Mouse (Mus musculus): ENCODE measurements around the gene Kat8.
A peak's percentile ranks its signal among the peaks of the same experiment; 100 is the strongest.
"Not testable (repeated sequence)": the region's sequence is repeated elsewhere in the genome, so short reads cannot be mapped to it uniquely, and the experiment has no call there.

Gene Kat8

DNA sequence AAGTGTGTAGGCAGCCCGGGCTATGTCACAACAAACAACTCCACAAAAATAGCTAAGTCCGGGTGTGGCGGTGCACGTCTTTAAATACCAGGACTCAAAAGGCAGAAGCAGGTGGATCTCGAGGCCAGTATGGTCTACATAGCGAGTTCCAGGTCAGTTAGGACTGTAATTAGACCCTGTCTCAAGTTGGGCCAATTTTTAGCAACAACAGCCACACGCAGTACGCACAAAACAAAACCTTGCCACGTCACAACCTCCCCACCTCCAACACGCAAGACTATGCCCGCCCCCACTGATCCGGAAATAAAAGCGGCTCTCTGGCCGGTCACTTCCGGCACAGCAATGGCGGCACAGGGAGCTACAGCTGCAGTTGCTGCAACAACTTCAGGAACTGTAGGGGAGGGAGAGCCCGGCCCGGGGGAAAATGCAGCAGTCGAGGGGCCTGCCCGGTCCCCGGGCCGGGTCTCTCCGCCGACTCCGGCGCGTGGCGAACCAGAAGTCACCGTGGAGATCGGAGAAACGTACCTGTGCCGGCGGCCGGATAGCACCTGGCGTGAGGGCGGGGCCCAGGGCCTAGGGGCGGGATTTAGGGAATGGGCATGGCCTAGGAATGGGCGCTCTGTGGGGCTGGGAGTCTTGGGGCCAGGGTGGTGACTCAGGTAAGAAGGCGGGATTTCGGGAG is at the start of gene Kat8:
Gene Kat8 (plus strand): TSS at position 327 of the 682 bp plus-strand sequence.
- DNase-seq, result peak; percentile 96

DNA sequence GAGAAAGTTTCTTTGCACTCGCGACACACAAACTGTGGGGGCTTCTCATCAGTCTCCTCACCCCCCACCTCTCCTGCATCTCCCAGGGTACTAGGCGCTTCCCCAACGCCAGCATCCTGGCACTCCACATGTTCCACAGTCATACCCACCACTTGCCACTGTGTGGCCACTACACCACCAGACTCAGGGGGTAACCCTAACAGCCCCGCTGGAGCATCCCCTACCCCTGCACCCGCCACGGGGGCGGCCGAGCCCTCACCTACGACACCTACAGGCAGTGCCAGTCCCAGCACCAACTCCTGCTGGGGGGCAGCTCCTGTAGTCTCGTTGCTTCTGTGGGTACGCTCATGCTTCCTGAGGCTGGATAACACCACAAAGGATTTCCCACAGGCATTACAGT is 45.9 kb upstream of the Kat8 start:
- no peak for DNase-seq

DNA sequence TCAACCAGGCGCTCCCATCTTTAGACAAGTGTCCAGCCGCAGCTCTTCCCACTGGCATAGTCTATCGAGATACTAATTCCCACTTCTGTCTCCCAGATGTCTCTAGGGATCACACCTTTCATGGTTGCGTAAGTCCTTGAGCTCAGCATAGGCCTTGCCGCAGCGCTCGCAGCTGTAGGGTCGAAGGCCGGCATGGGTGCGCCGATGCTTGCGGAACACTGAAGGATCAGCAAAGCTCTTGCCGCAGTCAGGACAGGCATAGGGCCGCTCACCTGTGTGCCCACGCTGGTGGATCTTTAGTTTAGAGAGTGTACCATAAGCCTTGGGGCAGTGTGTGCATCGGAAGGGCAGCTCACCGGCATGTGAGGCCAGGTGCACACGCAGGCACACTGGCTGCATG is 44.7 kb upstream of the Kat8 start:
- no peak for DNase-seq

DNA sequence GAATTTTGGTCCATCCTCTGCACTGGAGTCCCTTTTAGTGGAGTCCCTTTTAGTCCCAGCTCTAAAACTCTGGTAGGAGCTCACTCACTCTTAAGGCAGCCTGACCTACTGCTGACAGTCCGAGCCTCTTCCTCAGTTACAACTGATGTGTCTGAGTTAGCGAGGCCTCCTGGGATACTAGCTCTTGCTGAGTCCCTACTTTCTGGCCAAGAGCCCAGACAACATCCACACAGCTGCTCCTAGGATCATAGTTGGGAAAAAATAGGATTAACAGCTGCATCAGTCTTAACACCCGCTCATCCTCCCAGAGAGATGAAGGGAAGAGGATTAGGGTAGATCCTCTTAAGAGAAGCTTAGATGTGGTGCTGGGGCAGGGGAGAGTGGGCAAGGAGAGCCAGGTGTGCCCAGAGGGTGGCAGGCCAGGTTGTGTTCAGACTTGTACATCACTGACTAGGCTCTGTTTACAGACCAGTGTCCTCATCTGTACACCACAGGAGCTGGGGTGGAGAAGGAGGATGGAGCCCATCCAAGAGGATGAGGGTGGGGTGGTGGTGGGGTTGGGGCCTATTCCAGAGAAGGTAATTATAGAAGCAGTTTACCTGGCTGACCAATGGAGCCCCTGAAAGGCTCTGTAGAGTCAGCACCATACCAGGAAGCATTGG is 43.0 kb upstream of the Kat8 start:
- no peak for DNase-seq

DNA sequence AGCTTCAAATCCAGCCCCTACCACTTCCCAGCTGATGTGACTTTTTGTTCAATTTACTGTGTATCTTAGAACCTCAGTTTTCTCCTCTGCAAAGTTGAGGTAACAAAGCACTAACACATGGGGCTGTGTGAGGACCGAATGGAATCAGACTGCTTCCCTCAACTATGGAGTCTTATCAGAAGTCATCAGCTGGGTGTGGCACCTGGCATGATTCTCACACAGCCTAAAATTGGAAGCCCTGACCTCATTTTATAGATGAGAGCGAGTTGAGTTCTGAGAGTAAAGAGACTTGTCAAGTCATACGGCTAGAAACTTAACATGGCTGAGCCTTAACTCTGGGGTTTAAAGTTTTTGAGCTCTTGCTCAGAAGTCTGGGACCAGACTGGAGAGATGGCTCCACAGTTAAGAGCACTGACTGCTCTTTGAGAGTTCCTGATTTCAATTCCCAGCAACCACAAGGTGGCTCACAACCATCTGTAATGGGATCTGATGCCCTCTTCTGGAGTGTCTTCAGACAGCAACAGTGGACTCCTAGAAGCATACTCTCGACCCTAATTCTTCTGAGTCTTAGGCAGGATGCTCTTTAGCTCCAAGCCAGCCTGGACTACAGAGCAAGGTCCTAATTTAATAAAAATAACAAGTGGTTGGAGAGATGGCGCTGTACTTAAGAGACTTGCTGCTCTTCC is 42.0 kb upstream of the Kat8 start:
- no peak for DNase-seq

DNA sequence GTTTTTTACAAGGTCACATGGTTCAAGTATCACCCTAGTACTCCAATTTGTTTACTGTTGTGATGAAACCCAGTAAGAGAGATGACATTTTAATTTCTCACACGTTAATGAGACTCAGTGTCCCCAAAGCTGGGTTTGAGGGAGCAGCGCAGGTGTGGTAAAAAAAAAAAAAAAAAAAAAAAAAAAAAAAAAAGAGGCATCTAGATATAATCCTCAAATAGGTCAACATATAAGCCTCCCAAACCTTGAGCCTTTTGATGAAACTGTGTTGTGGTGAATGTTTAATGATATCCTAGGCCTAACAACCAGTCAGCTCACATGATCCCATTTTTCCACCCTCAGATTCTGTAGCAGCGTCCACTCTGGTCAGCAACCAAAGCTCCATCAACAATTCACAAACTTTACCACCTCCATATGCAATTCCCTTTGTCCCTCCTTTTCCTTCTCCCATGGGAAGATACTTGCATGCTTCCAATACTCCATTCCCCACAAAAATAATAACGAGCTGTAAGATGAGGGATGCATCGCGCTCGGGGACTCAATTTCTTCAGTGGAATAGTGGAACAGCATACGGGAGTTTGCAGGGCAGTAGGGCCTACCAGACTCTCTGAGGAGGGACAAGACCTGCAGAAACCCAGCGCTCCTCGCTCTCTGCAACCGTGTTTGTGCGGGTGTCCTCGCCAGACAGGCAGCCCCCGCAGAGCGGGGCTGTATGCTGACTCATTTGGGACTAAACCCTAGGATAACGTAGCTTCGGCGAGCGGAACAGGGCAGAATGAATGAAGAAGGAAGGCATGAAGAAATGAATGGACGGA is 37.3 kb upstream of the Kat8 start:
- no peak for DNase-seq

DNA sequence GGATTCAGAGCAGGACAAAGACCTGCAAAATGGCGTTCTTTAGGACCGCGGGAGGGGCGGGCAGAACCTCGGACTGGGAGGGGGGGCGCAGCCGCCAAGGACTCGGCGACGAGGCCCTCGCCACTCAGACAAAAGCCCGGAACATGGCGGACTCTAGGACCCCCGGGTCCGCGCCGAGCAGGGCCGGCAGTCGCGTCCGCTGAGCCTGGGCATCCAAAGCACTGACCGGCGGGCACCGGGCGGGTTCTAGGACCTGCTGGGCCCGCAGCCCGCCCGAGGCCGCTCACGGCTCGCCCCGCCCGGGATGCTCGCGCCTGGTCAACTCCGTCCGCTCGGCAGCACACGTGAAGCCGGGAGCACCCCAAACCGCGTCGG is 36.7 kb upstream of the Kat8 start:
- DNase-seq, result peak; percentile 99

DNA sequence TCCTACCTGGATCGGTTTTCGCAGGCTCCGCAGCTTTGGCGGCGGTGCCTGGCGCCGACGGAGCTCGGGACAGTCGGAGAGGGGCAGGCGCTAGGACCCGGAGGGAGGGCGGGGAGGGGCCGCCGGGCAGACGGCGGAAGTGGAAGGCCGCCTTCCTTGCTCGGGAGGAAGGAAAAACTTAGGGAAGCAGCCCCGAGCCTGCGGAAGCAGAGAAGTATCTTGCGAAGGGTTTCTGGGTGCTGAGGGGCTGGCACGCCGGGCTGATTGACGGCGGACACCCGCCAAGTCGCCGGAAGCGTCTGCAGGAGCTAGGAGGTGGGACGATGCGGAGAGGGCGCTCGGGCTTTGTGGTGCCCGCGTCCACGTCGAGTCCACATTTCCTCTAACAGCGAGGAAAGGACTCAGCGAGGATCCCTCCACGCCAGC is 36.3 kb upstream of the Kat8 start, which contains the start of gene Zfp646:
Gene Zfp646 (plus strand): TSS at position 181 of the 426 bp plus-strand sequence.
- peak; percentile 92 for DNase-seq

DNA sequence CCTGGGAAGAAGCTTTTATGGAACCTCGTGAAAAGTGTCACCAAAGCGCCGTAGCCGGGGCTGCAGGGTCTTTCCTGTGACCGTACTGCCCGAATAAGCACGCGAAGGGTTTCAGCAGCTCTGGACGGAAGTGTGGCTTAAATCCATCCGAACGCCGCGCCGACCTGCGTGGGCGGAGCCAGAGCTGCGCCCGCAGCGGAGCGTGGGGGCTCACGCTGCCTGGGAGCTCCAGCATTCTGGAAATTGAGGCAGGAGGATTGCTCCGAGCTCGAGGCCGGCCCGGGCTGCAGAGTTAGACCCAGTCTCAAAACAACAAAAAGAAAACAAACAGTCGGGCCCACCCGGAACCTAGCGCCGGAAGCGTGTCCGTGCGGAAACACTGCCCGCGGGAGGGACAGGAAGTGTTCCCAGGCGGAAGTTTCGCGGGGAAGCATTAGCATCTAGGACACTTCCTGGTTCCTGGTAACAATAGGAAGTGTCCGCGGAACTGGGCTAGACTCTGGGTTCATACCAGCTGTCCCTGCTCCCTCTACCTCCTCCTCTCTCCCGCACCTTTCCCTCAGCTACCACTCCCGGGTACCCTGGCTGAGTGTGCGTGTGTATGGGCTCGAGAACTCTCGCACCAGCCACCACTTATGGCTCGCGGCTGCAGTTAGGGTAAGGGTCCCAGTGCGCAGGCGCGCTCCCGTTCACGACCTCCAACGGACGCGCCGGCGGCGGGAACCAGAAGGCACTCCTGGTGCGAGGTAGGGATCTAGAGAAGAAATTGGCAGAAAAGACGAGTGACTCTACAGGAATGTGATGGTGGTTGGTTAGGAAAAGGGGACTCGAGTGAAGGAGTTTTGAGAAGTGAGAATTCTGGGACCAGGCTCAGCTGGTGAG is 35.6 kb upstream of the Kat8 start, which contains the start of gene Zfp668:
Gene Zfp668 (minus strand): TSS at position 362 of the 882 bp plus-strand sequence.
- peak; percentile 96 for DNase-seq

DNA sequence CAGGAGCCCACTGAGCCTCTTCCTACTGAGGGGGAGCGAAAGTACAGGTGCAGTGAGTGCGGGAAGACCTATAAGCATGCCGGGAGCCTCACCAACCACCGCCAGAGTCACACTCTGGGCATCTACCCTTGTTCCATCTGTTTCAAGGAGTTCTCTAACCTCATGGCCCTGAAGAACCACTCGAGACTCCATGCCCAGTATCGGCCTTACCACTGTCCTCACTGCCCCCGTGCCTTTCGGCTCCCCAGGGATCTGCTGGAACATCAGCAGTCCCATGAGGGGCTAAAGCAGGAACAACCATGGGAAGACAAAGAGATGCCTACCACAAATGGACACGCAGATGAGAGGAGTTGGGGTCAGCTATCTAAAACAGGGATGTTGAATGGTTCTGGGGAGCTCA is 33.0 kb upstream of the Kat8 start:
- DNase-seq, result no peak

DNA sequence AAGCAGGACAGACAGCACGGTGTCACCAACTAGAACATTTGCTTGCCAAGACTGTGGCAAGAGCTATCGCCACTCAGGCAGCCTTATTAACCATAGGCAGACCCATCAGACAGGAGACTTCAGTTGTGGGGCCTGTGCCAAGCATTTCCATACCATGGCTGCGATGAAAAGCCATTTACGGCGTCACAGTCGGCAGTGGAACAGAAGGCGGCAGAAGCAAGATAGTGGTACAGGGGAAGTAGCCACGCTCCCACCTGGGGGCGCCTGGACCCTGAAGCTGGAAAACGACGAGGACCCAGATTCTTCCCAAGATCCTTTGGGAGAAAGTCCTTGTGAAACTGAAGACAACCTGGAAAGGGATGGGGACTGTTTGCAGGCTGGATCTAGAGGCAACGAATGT is 31.9 kb upstream of the Kat8 start:
- no peak for DNase-seq

DNA sequence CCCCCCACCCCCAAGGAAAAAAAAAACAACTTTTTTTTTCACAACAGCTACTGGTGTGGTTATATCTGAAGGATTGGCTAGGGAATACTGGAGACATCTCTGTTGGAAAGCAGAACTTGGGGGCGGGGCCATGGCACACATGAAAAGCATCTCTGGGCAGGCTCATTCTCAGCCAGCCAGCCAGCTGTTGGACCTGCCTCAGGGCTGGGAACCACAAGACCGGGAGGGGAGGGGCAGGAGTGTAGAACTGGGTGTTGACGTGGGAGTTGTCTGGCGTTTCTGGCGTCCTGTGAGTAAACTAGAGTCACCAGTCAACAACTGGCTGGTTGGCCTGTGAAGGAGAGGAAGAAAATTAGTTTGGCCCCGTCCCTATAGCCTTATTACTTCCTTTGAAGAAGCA is 26.4 kb upstream of the Kat8 start:
- no peak for DNase-seq

DNA sequence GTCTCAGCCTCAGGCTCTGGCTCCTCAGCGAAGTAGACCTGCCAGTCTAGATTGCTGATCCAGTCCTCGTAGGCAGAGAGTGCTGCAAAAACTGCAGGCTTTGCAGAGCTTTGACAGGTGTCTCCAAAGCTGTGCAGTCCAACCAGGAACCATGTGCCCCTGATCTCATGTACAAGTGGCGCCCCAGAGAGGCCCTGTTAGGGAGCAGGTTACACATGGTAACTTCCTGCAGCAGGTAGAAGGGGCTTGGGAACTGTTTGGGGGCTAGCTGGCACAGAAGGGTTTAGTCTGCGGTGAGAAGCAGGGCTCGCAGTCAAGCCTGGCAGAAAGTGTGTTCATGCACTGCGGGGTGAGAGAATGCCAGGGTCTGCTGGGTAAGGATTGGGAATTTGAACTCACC is 25.8 kb upstream of the Kat8 start:
- DNase-seq, result no peak

DNA sequence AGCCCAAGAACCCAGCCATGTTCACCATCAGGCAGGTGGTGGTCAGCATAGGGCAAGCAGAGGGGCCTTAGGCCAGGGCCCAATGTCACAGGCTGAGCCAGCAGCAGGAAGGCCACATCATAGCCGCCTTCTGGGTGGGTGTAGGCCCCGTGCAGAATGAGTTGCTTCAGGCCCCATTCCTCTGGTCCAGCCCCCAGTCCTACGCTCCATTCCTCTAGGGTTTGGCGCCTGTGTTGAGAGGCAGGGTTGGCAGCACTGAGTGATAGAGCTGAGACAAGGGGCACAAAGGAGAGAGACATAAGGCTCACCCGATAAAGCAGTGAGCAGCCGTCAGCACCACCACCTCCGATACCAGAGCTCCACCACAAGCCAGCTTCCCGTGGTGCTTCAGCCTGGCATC is 25.1 kb upstream of the Kat8 start:
- no peak for DNase-seq

DNA sequence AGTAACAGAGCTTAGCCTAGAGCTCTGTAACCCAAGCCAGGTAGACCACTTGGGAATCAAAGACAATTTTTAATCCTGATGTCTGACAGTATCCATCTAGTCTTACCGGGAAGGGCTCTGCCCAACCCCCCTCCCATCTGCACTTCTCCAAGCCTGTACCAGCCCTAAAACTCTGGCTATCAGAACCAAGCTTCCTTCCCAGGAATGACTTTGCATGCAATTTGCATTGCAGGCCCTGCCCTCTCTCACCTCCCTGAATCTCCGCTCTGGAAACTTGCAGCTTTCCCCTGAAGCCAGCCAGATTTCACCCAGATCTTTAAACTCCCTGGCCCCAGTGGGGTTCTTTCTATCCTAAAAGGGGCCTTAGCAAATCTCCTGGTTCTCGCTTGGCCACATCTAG is 24.5 kb upstream of the Kat8 start:
- no peak for DNase-seq

DNA sequence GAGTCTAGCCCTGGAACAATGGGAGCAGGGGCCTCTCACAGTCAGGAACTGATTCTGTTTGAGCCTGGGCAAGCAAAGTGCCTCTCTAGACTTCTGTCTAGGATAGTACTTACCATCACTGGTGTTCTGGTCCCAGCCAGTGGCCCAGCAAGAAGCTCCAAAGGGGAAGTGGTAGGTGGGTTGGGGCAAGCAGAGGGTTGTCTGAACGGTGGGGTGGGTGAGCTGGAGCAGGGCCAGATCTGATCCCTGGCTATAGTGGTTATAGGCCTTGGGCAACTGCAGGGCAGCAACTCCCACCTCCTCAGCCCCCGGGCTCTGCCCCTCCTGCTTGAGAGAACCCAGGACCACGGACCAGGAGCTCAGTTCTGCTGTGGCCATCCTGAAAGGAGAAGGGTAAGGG is 23.5 kb upstream of the Kat8 start:
- DNase-seq, result no peak

DNA sequence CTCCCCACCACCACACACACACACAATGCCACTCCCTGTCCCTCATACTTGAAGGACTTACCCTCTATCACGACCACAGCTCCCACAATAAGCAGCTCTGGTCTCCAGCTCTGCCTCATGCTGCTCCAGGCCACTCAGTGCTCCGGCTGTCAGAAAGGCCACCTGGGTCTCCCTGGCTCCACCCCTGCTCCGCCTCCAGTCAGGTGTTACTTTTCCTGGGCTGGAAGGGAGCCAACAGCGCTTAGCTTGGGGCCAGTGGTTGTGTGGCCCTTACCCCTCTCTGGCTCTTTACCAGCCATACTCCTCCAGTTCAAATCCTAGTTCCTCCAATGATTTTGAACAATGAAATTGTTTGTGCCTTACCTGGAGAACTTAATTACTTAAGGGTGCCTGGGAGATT is 21.5 kb upstream of the Kat8 start, which contains the start of gene Prss53:
Gene Prss53 (minus strand): TSS at position 173 of the 400 bp plus-strand sequence.
- no peak for DNase-seq

DNA sequence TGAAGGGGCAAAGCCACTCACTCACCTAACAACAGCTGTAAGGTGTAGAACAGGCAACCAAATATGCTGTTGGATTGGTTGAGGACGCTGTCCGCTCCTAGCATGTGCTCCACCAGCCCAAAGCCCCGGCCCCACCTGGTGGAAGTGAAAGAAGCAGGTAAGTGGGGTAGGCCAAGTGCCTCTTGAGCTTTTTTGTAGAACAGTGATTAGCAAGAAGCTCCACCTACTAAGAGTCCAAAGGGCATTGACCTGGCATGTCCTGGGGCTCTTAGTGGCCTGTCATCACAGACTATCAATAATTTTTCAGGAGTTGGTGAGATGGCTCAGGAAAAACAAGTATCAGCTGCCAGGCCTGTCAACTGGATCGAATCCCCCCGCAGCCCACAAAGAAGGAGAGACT is 17.8 kb upstream of the Kat8 start:
- no peak for DNase-seq

DNA sequence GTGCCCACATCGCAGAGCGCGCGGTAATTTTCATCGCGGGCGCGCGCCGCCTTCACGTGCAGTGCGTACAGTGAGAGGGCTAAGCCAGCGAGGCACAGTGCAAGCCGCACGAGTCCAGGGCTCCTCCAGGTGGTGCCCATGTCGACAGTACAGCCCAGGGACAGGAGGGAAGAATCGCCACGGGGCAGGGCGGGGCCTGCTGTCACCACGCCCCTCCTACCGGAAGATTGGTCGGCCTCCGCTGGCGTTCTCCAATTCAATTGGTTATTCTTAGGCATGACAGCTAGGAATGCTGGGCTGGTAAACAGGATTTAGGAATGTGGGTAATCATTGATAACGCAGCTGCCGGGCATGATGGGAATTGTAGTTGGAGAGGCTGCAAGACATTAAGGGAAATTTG is 16.9 kb upstream of the Kat8 start, which contains the start of the genes Gm21974 and Vkorc1:
Gene Gm21974 (minus strand): TSS at position 13 of the 400 bp plus-strand sequence.
Gene Vkorc1 (minus strand): TSS at position 176 of the 400 bp plus-strand sequence.
- peak; percentile 95 for DNase-seq

DNA sequence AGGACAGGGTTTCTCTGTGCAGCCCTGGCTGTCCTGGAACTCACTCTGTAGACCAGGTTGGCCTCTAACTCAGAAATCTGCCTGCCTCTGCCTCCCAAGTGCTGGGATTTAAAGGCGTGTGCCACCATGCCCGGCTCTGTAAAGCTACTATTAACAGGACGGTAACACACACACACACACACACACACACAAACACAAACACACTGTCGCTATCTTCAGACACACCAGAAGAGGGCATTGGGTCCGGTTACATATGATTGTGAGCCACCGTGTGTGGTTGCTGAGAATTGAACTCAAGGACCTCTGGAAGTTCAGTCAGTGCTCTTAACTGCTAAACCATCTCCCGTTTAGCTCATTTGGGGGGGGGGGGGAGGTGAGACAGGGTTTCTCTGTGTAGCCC is 16.4 kb upstream of the Kat8 start:
- DNase-seq, result not testable (repeated sequence)

DNA sequence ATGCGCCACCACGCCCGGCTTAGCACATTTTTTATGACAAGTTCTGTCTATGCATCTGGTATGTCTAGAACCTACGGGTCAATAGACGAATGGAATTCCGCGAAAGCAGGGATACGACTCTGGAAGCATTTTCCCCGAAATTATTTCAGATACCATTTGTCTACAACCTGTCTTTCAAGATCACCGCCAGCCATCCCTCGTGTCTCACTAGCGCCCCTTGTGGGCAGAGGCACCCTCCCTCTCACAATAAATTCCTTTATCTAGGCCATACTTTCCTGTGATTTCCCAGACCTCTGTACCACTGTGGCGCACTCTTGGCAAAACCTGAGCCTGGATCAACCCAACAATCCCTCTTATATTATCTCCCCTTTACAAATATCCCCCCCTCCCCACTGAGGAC is 15.9 kb upstream of the Kat8 start:
- DNase-seq, result peak; percentile 64

DNA sequence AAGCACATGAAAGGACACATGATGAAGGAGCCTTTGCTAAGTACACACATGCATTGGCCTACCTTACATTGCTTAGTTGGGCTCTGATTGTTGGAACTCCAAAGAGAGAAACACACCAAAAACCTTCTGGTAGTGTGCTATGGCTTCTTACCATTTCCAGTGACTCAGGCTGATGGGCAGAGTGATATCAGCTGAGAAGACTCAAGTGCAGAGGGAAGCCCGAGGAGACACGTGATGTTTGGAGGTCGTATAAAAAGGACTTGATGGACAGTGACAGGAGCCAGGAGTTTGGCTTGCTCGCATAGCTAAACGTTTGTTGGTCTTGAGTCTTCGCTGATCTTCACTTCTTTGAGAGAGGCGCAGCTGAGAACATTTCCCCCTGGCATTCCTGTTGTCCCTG is 14.8 kb upstream of the Kat8 start:
- DNase-seq, result no peak

All from embryo, embryonic 11 days (tissue).